Mouse (Mus musculus): ENCODE results near the gene Arrdc5.

Gene Arrdc5

GRCm38 (mm10) chr17:56303847-56304586 is 3.9 kb upstream of the Arrdc5 start:
- in situ Hi-C loops (cut with MboI, MseI): loop anchor here (10.0 kb wide), 1 partner anchor 691 kb away; the partner anchor contains the start of genes Alkbh7 and Clpp

- in situ Hi-C loops (cut with MboI, MseI): loop anchor here (10.0 kb wide), 1 partner anchor 691 kb away; the partner anchor contains the start of genes Alkbh7 and Clpp
Observed at GRCm38 (mm10) chr17:56303160-56303846, 3.2 kb upstream of the Arrdc5 start, which contains the start of gene Uhrf1. Gene Uhrf1 (plus strand): TSS chr17:56303321.

- in situ Hi-C loops (cut with MboI, MseI): loop anchor here (10.0 kb wide), 1 partner anchor 692 kb away; the partner anchor contains the start of genes Alkbh7 and Clpp
Observed at GRCm38 (mm10) chr17:56302363-56302996, 2.4 kb upstream of the Arrdc5 start.

- in situ Hi-C loops (cut with MboI, MseI): loop anchor here (25.0 kb wide), 1 partner anchor 989 kb away; the partner anchor contains the start of gene Vav1
Observed at GRCm38 (mm10) chr17:56298238-56298637, 1.8 kb downstream of the Arrdc5 start.

GRCm38 (mm10) chr17:56296201-56296600 is 3.9 kb downstream of the Arrdc5 start:
- in situ Hi-C loops (cut with MboI, MseI): loop anchor here (25.0 kb wide), 1 partner anchor 991 kb away; the partner anchor contains the start of gene Vav1

GRCm38 (mm10) chr17:56294241-56294640 is 5.8 kb downstream of the Arrdc5 start:
- in situ Hi-C loops (cut with MboI, MseI): loop anchor here (25.0 kb wide), 1 partner anchor 993 kb away; the partner anchor contains the start of gene Vav1

GRCm38 (mm10) chr17:56293291-56293690 is 6.8 kb downstream of the Arrdc5 start:
- in situ Hi-C loops (cut with MboI, MseI): loop anchor here (25.0 kb wide), 1 partner anchor 994 kb away; the partner anchor contains the start of gene Vav1

- in situ Hi-C loops (cut with MboI, MseI): loop anchor here (25.0 kb wide), 1 partner anchor 995 kb away; the partner anchor contains the start of gene Vav1
Observed at GRCm38 (mm10) chr17:56292531-56293222, 7.4 kb downstream of the Arrdc5 start, which contains the start of gene Plin3. Gene Plin3 (minus strand): TSS chr17:56292873.

- in situ Hi-C loops (cut with MboI, MseI): loop anchor here (25.0 kb wide), 1 partner anchor 995 kb away; the partner anchor contains the start of gene Vav1
Observed at GRCm38 (mm10) chr17:56291826-56292475, 8.1 kb downstream of the Arrdc5 start.

- in situ Hi-C loops (cut with MboI, MseI): loop anchor here (25.0 kb wide), 1 partner anchor 996 kb away; the partner anchor contains the start of gene Vav1
Observed at GRCm38 (mm10) chr17:56291171-56291511, 8.9 kb downstream of the Arrdc5 start.

- in situ Hi-C loops (cut with MboI, MseI): loop anchor here (25.0 kb wide), 1 partner anchor 997 kb away; the partner anchor contains the start of gene Vav1
Observed at GRCm38 (mm10) chr17:56290388-56291170, 9.5 kb downstream of the Arrdc5 start.

- in situ Hi-C loops (cut with MboI, MseI): loop anchor here (25.0 kb wide), 1 partner anchor 998 kb away; the partner anchor contains the start of gene Vav1
Observed at GRCm38 (mm10) chr17:56289371-56290331, 10.4 kb downstream of the Arrdc5 start.

- in situ Hi-C loops (cut with MboI, MseI): loop anchor here (25.0 kb wide), 1 partner anchor 998 kb away; the partner anchor contains the start of gene Vav1
Observed at GRCm38 (mm10) chr17:56288866-56289265, 11.2 kb downstream of the Arrdc5 start.

- in situ Hi-C loops (cut with MboI, MseI): loop anchor here (25.0 kb wide), 1 partner anchor 999 kb away; the partner anchor contains the start of gene Vav1
Observed at GRCm38 (mm10) chr17:56287830-56288229, 12.3 kb downstream of the Arrdc5 start.

- in situ Hi-C loops (cut with MboI, MseI): loop anchor here (25.0 kb wide), 1 partner anchor 1001 kb away; the partner anchor contains the start of gene Vav1
Observed at GRCm38 (mm10) chr17:56285995-56286394, 14.1 kb downstream of the Arrdc5 start.

GRCm38 (mm10) chr17:56283316-56283715 is 16.8 kb downstream of the Arrdc5 start:
- in situ Hi-C loops (cut with MboI, MseI): loop anchor here (25.0 kb wide), 1 partner anchor 1004 kb away; the partner anchor contains the start of gene Vav1

- in situ Hi-C loops (cut with MboI, MseI): loop anchor here (25.0 kb wide), 1 partner anchor 1004 kb away; the partner anchor contains the start of gene Vav1
Observed at GRCm38 (mm10) chr17:56282802-56283201, 17.3 kb downstream of the Arrdc5 start.

- in situ Hi-C loops (cut with MboI, MseI): loop anchor here (25.0 kb wide), 1 partner anchor 1006 kb away; the partner anchor contains the start of gene Vav1
Observed at GRCm38 (mm10) chr17:56281193-56281592, 18.9 kb downstream of the Arrdc5 start.
